Mouse (Mus musculus): ENCODE data around the gene Fam178b.

DNA sequence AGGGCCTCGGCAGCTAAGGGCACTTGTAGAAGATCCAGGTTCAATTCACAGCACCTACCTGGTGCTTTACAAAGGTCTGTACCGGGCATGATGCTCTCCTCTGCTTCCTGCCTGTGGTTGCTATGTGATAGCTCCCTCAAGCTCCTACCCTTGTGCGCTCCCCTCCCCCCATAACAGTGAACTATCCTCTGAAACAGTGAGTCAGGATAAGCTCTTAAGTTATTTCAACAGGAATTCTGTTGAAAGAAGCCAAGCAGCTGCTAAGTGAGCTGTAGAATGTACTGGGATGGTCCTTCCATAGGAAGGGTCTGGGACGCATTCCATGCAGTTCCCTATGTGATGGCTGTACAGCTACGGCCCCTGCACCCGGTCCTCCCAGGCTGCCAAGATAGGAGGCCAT is 149.4 kb downstream of the Fam178b start:
- TF ChIP-seq CTCF (IDR thresholded peaks at IDR 0.05; ENCODE audit: borderline replicate concordance, extremely low read depth, insufficient read depth, insufficient read length) (no peak), POLR2A (IDR thresholded peaks at IDR 0.05; ENCODE audit: borderline replicate concordance, extremely low read depth, insufficient read depth, insufficient read length, poor library complexity, severe bottlenecking) (no peak)

All from brain, embryonic 14.5 days (tissue).